Mouse (Mus musculus) adrenal gland, postnatal 14 days (tissue): ENCODE measurements around the gene Atp6v0a4. TPM values are rescaled to one million over a fixed set of nuclear protein-coding genes. Genes with fewer than 3 reads are reported as not detected.

Source experiments
- total RNA-seq: library from RNA; stranded (reverse); gene quantifications from 2 replicates; pipeline ENCODE4 v1.2.3, GENCODE M21; 2021

Atp6v0a4 gene
- total RNA-seq, 1 experiment from 2014 or later = 4.1 TPM

Other genes starting within 250 kb of the Atp6v0a4 start
- 4.4 and 5.3 TPM in 2 replicates for gene Svopl, start 77.6 kb downstream of the Atp6v0a4 start, total RNA-seq
- not detected in 2 replicates for gene Tmem213, start 15.3 kb downstream of the Atp6v0a4 start, total RNA-seq
- 4.0 and 4.1 TPM in 2 replicates for gene D630045J12Rik, start 129.4 kb upstream of the Atp6v0a4 start, total RNA-seq
- gene Zc3hav1l, start 174.7 kb upstream of the Atp6v0a4 start, total RNA-seq = 4.3 and 5.0 TPM in 2 replicates
- gene Zc3hav1, start 230.0 kb upstream of the Atp6v0a4 start, total RNA-seq = 45.0 and 49.5 TPM in 2 replicates